Mouse (Mus musculus) frontal cortex, adult (tissue): ENCODE results near the gene Paqr3.

Experiments used
- ATAC-seq: cut with Nextera tagmentation; 2 replicates; pipeline ENCODE4 v1.9.2; 2017; ENCODE audit warnings: mild to moderate bottlenecking, moderate library complexity, mixed read lengths; ENCODE audit not compliant: low TSS enrichment

Paqr3 gene

GRCm38 (mm10) chr5:97085071-97085470 lies 26.3 kb downstream of the Paqr3 start:
- ATAC-seq = no peak

- ATAC-seq = no peak
These were observed 26.9 kb downstream of the Paqr3 start for GRCm38 (mm10) chr5:97084541-97084940.

- ATAC-seq = no peak
These were observed 27.7 kb downstream of the Paqr3 start for GRCm38 (mm10) chr5:97083701-97084100.

- peak; percentile 94 for ATAC-seq
These were observed 29.9 kb downstream of the Paqr3 start for GRCm38 (mm10) chr5:97081481-97081880.

GRCm38 (mm10) chr5:97078641-97079040 lies 32.8 kb downstream of the Paqr3 start:
- no peak for ATAC-seq

- no peak for ATAC-seq
These were observed 33.7 kb downstream of the Paqr3 start for GRCm38 (mm10) chr5:97077676-97078075.

- no peak for ATAC-seq
These were observed 35.2 kb downstream of the Paqr3 start for GRCm38 (mm10) chr5:97076167-97076566.

GRCm38 (mm10) chr5:97075476-97076151 lies 35.8 kb downstream of the Paqr3 start:
- ATAC-seq = no peak

GRCm38 (mm10) chr5:97065746-97066145 lies 45.6 kb downstream of the Paqr3 start:
- no peak for ATAC-seq

GRCm38 (mm10) chr5:97062041-97062440 lies 49.4 kb downstream of the Paqr3 start:
- no peak for ATAC-seq

- ATAC-seq = no peak
These were observed 50.5 kb downstream of the Paqr3 start for GRCm38 (mm10) chr5:97060864-97061263.

GRCm38 (mm10) chr5:97056791-97057450 lies 54.5 kb downstream of the Paqr3 start:
- no peak for ATAC-seq

GRCm38 (mm10) chr5:97056359-97056758 lies 55.0 kb downstream of the Paqr3 start:
- no peak for ATAC-seq

- peak; percentile 82 for ATAC-seq
These were observed 55.8 kb downstream of the Paqr3 start for GRCm38 (mm10) chr5:97055511-97056068.

GRCm38 (mm10) chr5:97054801-97055200 lies 56.6 kb downstream of the Paqr3 start:
- no peak for ATAC-seq

GRCm38 (mm10) chr5:97054166-97054565 lies 57.2 kb downstream of the Paqr3 start:
- ATAC-seq = no peak

GRCm38 (mm10) chr5:97048905-97049304 lies 62.5 kb downstream of the Paqr3 start:
- ATAC-seq = no peak

GRCm38 (mm10) chr5:97046680-97047079 lies 64.7 kb downstream of the Paqr3 start:
- no peak for ATAC-seq

GRCm38 (mm10) chr5:97045260-97045659 lies 66.1 kb downstream of the Paqr3 start:
- ATAC-seq = no peak
